Mouse (Mus musculus) frontal cortex, postnatal 36 days (tissue): ENCODE data around the gene Ppl.

ENCODE experiments used
- DNase-seq, 2 experiments: peaks; one replicate each; pipeline ENCODE4 v3.0.0; 2022; ENCODE audit warnings: low spot score in 2 of 2

The Ppl gene

DNA sequence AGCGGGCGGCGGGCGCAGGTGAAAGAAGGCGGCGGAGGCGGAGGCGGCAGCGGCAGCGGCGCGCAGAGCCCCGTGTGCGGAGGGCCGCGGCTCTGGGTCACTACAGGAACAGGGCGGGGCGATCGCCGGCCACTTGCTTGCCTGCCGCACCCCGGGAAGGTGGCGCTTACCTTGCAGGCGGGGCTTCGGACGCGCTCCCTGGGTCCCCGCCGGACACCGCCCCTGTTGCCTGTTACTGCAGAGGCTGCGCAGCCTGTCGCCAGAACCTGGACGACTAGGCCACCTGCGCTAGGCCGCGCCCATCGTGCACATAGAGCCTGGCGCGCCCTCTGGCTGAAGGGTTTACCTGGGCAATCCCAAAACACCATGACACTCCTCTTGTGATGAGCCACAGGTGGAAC, at the start of gene Ppl:
TSS of gene Ppl (minus strand) at position 21 of the 401 bp plus-strand sequence.
- DNase-seq: no peak

GRCm38 (mm10) chr16:5172636-5173035, 40.4 kb upstream of the Ppl start:
- DNase-seq: no peak

DNA sequence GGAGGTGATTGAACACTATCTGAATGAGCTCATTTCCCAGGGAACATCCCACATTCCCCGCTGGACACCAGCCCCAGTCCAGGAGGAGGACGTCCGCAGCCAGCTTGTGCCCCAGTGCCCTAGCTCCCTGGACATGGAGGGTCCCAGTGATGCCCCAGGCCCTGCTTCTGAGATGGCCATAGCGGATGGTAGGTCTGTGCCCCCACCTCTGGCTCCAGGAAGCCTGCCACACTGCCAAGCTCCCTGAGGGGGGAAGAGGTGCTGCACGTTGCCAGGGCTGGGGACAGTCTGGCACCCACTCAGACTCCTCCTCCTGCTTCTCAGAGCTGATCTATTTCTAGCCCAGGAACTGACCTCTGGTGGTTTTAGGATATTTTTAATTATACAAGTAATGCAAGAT, 36.6 kb upstream of the Ppl start:
- DNase-seq: no peak

GRCm38 (mm10) chr16:5168038-5168437, 35.8 kb upstream of the Ppl start:
- no peak for DNase-seq

GRCm38 (mm10) chr16:5164327-5164726, 32.1 kb upstream of the Ppl start:
- DNase-seq: no peak

DNA sequence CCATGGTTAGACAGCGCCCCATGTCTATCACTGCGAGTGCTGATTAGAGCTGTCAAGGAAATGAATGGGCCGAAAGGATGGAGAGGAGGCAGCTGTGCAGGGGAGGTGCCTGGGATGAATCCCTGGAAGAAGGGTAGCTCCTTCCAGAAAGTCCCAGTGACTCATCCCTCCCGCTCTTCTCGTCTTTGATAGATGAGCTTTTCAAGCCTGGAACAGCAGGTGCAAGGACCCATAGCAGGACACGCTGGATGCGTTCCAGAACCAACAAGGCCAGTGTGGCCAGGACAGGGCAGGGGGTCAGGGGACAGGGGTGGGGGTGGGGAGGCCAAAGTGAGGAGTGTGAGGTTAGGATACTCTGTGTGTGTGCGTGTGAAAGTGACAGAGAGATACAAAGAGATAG, 27.0 kb upstream of the Ppl start:
- peak in 1 of 2 experiments; percentile 13 for DNase-seq

- no peak for DNase-seq
Observed at GRCm38 (mm10) chr16:5157113-5157512, 24.9 kb upstream of the Ppl start.

DNA sequence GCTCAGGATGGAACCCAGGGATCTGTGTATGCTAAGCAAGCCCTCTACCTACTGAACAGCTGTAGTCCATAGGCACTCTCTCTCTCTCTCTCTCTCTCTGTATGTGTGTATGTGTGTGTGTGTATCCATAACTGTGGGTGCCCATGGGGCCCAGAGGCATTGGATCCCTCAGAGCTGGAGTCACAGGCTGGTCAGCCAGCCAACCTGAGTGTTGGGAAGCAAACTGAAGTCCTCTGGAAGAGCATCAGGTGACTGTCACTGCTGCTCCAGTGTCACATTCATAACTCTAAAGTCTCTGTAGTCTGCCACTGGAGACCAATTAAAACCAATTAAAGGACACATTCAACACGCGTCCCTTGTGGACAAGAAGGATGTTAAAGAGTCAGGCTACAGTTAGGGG, 24.3 kb upstream of the Ppl start:
- DNase-seq: no peak

- no peak for DNase-seq
Observed at GRCm38 (mm10) chr16:5155014-5155413, 22.8 kb upstream of the Ppl start.

GRCm38 (mm10) chr16:5153299-5154026, 21.2 kb upstream of the Ppl start:
- no peak for DNase-seq

DNA sequence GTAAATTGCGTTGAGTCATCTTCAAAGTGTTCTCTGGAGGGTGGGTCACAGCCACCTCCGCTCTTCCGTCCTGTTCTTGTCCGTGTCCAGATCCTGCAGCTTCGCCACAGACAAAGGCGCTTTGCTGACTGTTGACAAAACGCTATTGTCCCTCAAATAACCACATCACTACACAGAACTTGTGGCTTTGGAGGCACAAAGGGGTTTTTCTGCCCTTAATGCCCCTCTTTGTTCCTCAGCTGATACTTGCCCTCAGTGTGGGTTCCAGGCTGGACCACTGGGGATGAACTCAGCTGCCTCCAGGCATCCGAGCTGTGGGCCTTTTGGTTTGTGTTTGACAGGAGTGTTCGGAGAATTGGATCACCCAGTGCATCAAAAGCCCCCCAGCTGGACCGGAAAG, 18.3 kb upstream of the Ppl start:
- no peak for DNase-seq

DNA sequence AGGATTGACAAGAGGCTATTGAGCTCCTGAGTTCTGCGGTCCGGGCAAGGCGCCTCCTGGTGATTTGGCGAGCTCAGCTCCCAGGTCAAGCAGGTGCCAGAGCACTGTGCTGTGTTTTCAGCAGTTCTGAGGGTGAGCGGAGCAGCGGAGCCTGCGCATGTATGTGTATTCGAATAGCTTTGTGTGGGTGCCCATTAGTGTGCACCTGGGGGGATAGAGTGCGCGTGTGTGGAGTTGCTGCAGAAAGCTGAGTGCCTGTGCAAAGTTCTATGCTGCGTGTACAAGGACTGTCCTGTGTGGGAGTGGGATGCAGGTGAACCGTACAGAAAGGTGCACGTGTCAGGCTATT, 14.8 kb upstream of the Ppl start, which contains the start of gene Sec14l5:
TSS of gene Sec14l5 (plus strand) at position 73 of the 349 bp plus-strand sequence.
- DNase-seq: no peak

- peak; percentile 30 to 40 for DNase-seq
Observed at GRCm38 (mm10) chr16:5146367-5147036, 14.3 kb upstream of the Ppl start.

DNA sequence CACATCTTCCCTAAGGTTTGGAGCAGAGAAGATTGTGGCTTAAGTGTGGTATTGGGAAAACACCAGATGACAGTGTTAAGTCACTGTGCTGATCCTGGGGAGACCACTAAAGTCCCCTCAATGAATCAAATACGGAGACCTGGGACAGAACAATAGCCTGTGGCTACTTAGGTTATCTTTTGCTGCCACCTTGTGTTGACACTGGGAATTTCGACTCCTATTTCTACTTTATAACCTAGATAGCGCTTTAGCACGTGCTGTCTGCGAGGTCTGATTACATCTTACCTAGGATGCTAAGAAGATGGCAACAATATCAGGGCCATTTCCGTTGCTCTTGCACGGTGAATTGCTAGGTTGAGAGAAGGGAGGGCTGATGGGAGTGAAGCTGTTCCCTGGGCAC, 13.3 kb upstream of the Ppl start:
- DNase-seq: peak; percentile 74 to 87

DNA sequence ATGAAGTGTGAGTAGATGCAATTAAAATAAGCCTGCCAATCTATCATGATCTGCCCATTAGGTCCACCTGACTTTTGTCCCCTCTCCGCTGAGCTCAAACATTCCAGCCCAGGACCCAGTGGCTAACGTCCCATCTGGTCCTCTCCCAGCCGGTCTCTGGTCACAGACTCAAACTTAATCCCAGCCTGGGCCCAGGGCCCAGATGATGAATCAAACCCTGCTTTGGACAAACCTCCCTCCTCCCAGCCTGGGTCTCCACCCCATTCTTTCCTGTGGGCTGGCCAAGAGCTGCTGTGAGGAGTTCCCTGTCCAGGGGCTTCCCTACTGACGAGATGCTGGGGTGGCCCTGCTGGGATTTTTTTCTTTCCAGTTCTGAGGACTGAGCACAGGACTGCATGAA, 7.5 kb upstream of the Ppl start:
- no peak for DNase-seq

GRCm38 (mm10) chr16:5137006-5137540, 4.9 kb upstream of the Ppl start:
- DNase-seq: no peak

GRCm38 (mm10) chr16:5136505-5136904, 4.3 kb upstream of the Ppl start:
- no peak for DNase-seq

DNA sequence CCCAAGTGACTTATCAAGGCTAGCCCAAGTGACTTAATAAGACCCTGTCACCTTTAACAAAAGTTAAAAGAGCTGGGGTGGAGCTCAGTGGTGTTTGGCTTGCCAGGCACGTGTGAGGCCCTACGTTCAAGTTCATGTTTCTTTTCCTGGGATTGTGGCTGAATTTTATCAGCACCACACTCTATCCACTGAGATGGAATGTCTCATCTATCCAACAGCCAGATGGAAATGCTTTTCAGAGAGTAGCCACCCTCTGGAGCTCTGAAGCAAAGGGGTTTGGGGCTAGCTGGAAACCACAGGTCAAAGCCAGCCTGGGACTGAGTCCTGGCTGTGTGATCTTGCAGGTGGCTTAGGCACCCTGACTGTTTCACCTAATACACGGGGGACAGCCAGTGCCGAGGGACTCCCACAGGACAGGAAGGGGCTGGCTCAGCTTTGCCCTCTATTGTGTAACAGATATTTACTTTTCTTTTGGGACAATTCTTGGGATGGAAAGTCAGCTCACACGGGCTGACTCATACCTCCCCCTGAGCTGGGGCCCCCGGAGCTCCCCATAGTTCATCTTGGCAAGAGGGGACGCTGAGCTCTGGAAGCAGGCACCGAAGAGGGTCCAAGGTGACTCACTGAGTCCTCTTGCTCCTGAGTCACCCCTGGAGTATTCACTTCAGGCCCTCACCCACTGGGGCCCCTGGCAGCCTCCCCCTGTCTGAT, 3.5 kb upstream of the Ppl start:
- no peak for DNase-seq

- DNase-seq: peak; percentile 35 to 54
Observed at GRCm38 (mm10) chr16:5134623-5135330, 2.6 kb upstream of the Ppl start.

DNA sequence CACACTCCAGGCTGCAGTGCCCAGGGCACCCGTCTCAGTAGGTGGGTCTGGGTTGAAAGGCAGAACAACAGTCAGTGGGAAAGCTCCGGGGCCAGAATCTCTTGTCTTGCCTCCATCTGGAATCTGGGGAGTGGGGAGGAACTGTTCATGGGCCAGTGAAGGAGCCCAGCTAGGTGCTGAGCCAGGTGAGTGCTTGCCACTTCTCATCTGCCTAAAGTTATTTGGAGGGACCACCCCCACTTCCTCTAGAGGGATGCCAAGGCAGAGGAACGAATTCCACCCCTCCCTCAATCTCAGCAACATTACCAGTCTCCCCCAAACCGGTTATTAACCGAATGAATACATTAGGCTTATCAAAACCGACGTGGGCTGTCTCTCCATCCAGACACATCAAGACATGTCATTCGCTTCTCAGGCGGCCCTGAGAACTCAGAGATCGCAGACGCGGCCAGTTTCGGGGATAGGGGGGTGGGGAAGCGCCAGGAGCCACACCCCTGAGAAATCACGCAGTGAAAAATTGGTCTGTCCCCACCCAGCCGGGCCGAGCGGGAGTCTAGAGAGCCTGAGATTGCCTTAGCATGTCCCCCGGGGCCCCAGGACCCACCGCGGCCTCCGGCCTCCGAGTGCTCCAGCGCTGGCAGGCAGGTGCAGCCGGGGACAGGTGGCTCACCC, 834 bp downstream of the Ppl start:
- DNase-seq: no peak

- DNase-seq: no peak
Observed at GRCm38 (mm10) chr16:5130766-5131165, 1.5 kb downstream of the Ppl start.
